Mouse (Mus musculus) stomach, embryonic 16.5 days (tissue): ENCODE data around the gene Plekha3. TPM values are rescaled to one million over a fixed set of nuclear protein-coding genes. Genes with fewer than 3 reads are reported as not detected.

ENCODE experiments used
- ATAC-seq: fragments of 200-750 bp; cut with Nextera tagmentation; 2 replicates; pipeline ENCODE4 v1.8.0; 2017; ENCODE audit warnings: moderate number of reproducible peaks, moderate TSS enrichment; ENCODE audit not compliant: insufficient read depth, low FRiP score
- H3K27ac ChIP-seq: fragments of 300-500 bp; sonication (generic); 2 replicates; pipeline ENCODE4 v1.5.1; 2014; ENCODE audit warnings: low read length
- H3K27me3 ChIP-seq: fragments of 300-500 bp; sonication (generic); 2 replicates; pipeline ENCODE4 v1.6.1; 2014; ENCODE audit warnings: low read length, control low read depth, mixed read lengths; ENCODE audit not compliant: control insufficient read depth, insufficient read depth
- H3K36me3 ChIP-seq: fragments of 300-500 bp; sonication (generic); 2 replicates; pipeline ENCODE4 v1.6.1; 2014; ENCODE audit warnings: low read length; ENCODE audit not compliant: control insufficient read depth, insufficient read depth
- H3K4me1 ChIP-seq: fragments of 300-500 bp; sonication (generic); 2 replicates; pipeline ENCODE4 v1.6.1; 2014; ENCODE audit warnings: low read length, control low read depth, mixed read lengths; ENCODE audit not compliant: control insufficient read depth, insufficient read depth
- H3K4me2 ChIP-seq: fragments of 300-500 bp; sonication (generic); 2 replicates; pipeline ENCODE4 v1.6.1; 2014; ENCODE audit warnings: low read depth, low read length, mixed read lengths
- H3K4me3 ChIP-seq: fragments of 300-500 bp; sonication (generic); replicated peaks from 2 replicates; pipeline ENCODE4 v1.5.1; 2014; ENCODE audit warnings: mild to moderate bottlenecking, low read length
- H3K9ac ChIP-seq: fragments of 300-500 bp; sonication (generic); 2 replicates; pipeline ENCODE4 v1.6.1; 2014; ENCODE audit warnings: low read length
- H3K9me3 ChIP-seq: fragments of 300-500 bp; sonication (generic); replicated peaks from 2 replicates; pipeline ENCODE4 v1.6.1; 2016; ENCODE audit warnings: low read length, control low read depth; ENCODE audit not compliant: control insufficient read depth
- WGBS: fragments of 180-500 bp; shearing (Covaris S2); extraction: QIAGEN DNeasy Blood & Tissue Kit; methylation state at CpG from one replicate; pipeline ENCODE4 v1.1.7; 2014; 5-methylcytosine and 5-hydroxymethylcytosine counted together
- polyA plus RNA-seq: library from polyadenylated mRNA; unstranded; fragments of >200 nt; fragmentation: Nextera tagmentation; extraction: Ambion mirVana; gene quantifications from 2 replicates; pipeline ENCODE4 v1.2.1, GENCODE M21; 2015

The Plekha3 gene
- polyA plus RNA-seq, 1 experiment from 2014 or later = 3.4 TPM

- WGBS = 76% methylated on average over 12 of the region's 12 CpGs
- Histone ChIP-seq H3K4me3 (no peak overlapping the region), H3K36me3 (peaks cover 10% of the 10 kb centered on the region; the same call in 1 of the 2 replicates), H3K9ac (no peak overlapping the region), H3K4me2 (no peak overlapping the region), H3K27me3 (no peaks in the 10 kb centered on the region), H3K27ac (no peak overlapping the region), H3K9me3 (no peaks in the 10 kb centered on the region), H3K4me1 (no peaks in the 10 kb centered on the region)
- no peak for ATAC-seq
Observed at GRCm38 (mm10) chr2:76690436-76691204, 15.5 kb downstream of the Plekha3 start.

- no peak for ATAC-seq
- no peaks in the 10 kb centered on the region for H3K4me1 ChIP-seq
- no peaks in the 10 kb centered on the region for H3K9me3 ChIP-seq
- H3K27me3 ChIP-seq = no peaks in the 10 kb centered on the region
- H3K9ac ChIP-seq = no peak overlapping the region
- peaks cover 7% of the 10 kb centered on the region; the same call in 1 of the 2 replicates for H3K36me3 ChIP-seq
- no peak overlapping the region for H3K4me2 ChIP-seq
- 90% methylated on average over 5 of the region's 5 CpGs for WGBS
- H3K4me3 ChIP-seq = no peak overlapping the region
- no peak overlapping the region for H3K27ac ChIP-seq
Observed at GRCm38 (mm10) chr2:76693765-76694164, 18.7 kb downstream of the Plekha3 start.

GRCm38 (mm10) chr2:76695290-76695689, 20.2 kb downstream of the Plekha3 start:
- Histone ChIP-seq H3K4me3 (no peak overlapping the region), H3K36me3 (peaks cover 7% of the 10 kb centered on the region; the same call in 1 of the 2 replicates), H3K9ac (no peak overlapping the region), H3K27ac (no peak overlapping the region), H3K27me3 (no peaks in the 10 kb centered on the region), H3K4me1 (no peaks in the 10 kb centered on the region), H3K4me2 (no peak overlapping the region), H3K9me3 (no peaks in the 10 kb centered on the region)
- ATAC-seq = no peak
- 76% methylated on average over 6 of the region's 6 CpGs for WGBS

- no peak overlapping the region for H3K4me3 ChIP-seq
- no peaks in the 10 kb centered on the region for H3K27me3 ChIP-seq
- ATAC-seq = no peak
- no peak overlapping the region for H3K27ac ChIP-seq
- H3K4me2 ChIP-seq = no peak overlapping the region
- H3K36me3 ChIP-seq = peaks cover 7% of the 10 kb centered on the region; the same call in 1 of the 2 replicates
- H3K4me1 ChIP-seq = no peaks in the 10 kb centered on the region
- no peaks in the 10 kb centered on the region for H3K9me3 ChIP-seq
- H3K9ac ChIP-seq = no peak overlapping the region
- WGBS = 93% methylated on average over 3 of the region's 3 CpGs
Observed at GRCm38 (mm10) chr2:76702188-76702587, 27.1 kb downstream of the Plekha3 start.

- no peaks in the 10 kb centered on the region for H3K4me1 ChIP-seq
- 0 out of 2 replicates have a peak, but pooled peaks cover under 1% of the 10 kb centered on the region for H3K36me3 ChIP-seq
- H3K9ac ChIP-seq = no peak overlapping the region
- H3K4me2 ChIP-seq = no peak overlapping the region
- no peaks in the 10 kb centered on the region for H3K9me3 ChIP-seq
- no peak overlapping the region for H3K27ac ChIP-seq
- no peak for ATAC-seq
- no peak overlapping the region for H3K4me3 ChIP-seq
- WGBS = 70% methylated on average over 5 of the region's 5 CpGs
- no peaks in the 10 kb centered on the region for H3K27me3 ChIP-seq
Observed at GRCm38 (mm10) chr2:76702751-76703150, 27.7 kb downstream of the Plekha3 start.

- Histone ChIP-seq H3K4me2 (no peak overlapping the region), H3K36me3 (peaks cover 5% of the 10 kb centered on the region; the same call in 1 of the 2 replicates), H3K9ac (no peak overlapping the region), H3K9me3 (peaks cover 13% of the 10 kb centered on the region; the same call in 1 of the 2 replicates), H3K4me1 (no peaks in the 10 kb centered on the region), H3K27ac (no peak overlapping the region), H3K4me3 (no peak overlapping the region), H3K27me3 (no peaks in the 10 kb centered on the region)
- ATAC-seq = no peak
- 87% methylated on average over 13 of the region's 13 CpGs for WGBS
Observed at GRCm38 (mm10) chr2:76705655-76706054, 30.6 kb downstream of the Plekha3 start.

GRCm38 (mm10) chr2:76708512-76708911, 33.4 kb downstream of the Plekha3 start:
- Histone ChIP-seq H3K9ac (no peak overlapping the region), H3K4me1 (no peaks in the 10 kb centered on the region), H3K36me3 (peaks cover 5% of the 10 kb centered on the region; the same call in 1 of the 2 replicates), H3K4me3 (no peak overlapping the region), H3K27me3 (no peaks in the 10 kb centered on the region), H3K4me2 (no peak overlapping the region), H3K9me3 (peaks cover 24% of the 10 kb centered on the region), H3K27ac (no peak overlapping the region)
- 87% methylated on average over 3 of the region's 3 CpGs for WGBS
- ATAC-seq = no peak

- no peak overlapping the region for H3K9ac ChIP-seq
Observed at GRCm38 (mm10) chr2:76714984-76715383, 39.9 kb downstream of the Plekha3 start.

GRCm38 (mm10) chr2:76719650-76720049, 44.6 kb downstream of the Plekha3 start:
- Histone ChIP-seq H3K27me3 (no peaks in the 10 kb centered on the region), H3K4me3 (no peak overlapping the region), H3K4me2 (no peak overlapping the region), H3K9me3 (peaks cover 18% of the 10 kb centered on the region; the same call in 1 of the 2 replicates), H3K36me3 (no peaks in the 10 kb centered on the region), H3K9ac (no peak overlapping the region), H3K4me1 (no peaks in the 10 kb centered on the region), H3K27ac (no peak overlapping the region)
- WGBS = 96% methylated on average over 14 of the region's 14 CpGs
- ATAC-seq = no peak

More at GRCm38 (mm10) chr2:76714984-76715383, 39.9 kb downstream of the Plekha3 start:
- Histone ChIP-seq H3K27ac (no peak overlapping the region), H3K4me3 (no peak overlapping the region), H3K27me3 (no peaks in the 10 kb centered on the region), H3K9me3 (peaks cover 34% of the 10 kb centered on the region), H3K4me2 (no peak overlapping the region), H3K4me1 (no peaks in the 10 kb centered on the region), H3K36me3 (peaks cover under 1% of the 10 kb centered on the region; the same call in 1 of the 2 replicates)
- no peak for ATAC-seq
- WGBS = 61% methylated on average over 8 of the region's 8 CpGs
